Mouse (Mus musculus) bone marrow, adult 2 months (tissue): Measurements from ENCODE around the gene Tesk1.

ENCODE experiments used
- CTCF ChIP-seq: fragments of 200-500 bp; IDR thresholded peaks from 2 replicates; pipeline ENCODE4 v1.5.1; 2011; ENCODE audit warnings: low read length, control low read depth; ENCODE audit not compliant: control insufficient read depth, insufficient read depth
- POLR2A ChIP-seq: fragments of 200-500 bp; IDR thresholded peaks from 2 replicates; pipeline ENCODE4 v1.6.1; 2011; ENCODE audit warnings: low read depth, mild to moderate bottlenecking, control low read depth, low read length, borderline replicate concordance; ENCODE audit not compliant: control insufficient read depth

GRCm38 (mm10) chr4:43425197-43425596 is 16.5 kb upstream of the Tesk1 start:
- TF ChIP-seq POLR2A (no peak), CTCF (no peak)
